Mouse (Mus musculus) embryonic facial prominence, embryonic 11.5 days (tissue): Measurements from ENCODE around the gene Fam219b. TPM values are rescaled to one million over a fixed set of nuclear protein-coding genes. Genes with fewer than 3 reads are reported as not detected.

Source experiments
- ATAC-seq: fragments of 200-750 bp; cut with Nextera tagmentation; replicated peaks from 2 replicates; pipeline ENCODE4 v1.8.0; 2017; ENCODE audit warnings: low read depth; ENCODE audit not compliant: insufficient number of reproducible peaks, low FRiP score, low TSS enrichment
- DNase-seq: peaks from one replicate; pipeline ENCODE4 v3.0.0-alpha.2; 2015; ENCODE audit warnings: low spot score
- H3K27ac ChIP-seq: fragments of 300-500 bp; sonication (generic); replicated peaks from 2 replicates; pipeline ENCODE4 v1.5.1; 2014; ENCODE audit warnings: mild to moderate bottlenecking, low read depth, low read length, control low read depth
- H3K27me3 ChIP-seq: fragments of 300-500 bp; sonication (generic); 2 replicates; pipeline ENCODE4 v1.6.1; 2014; ENCODE audit warnings: mild to moderate bottlenecking, low read length, moderate library complexity, mixed read lengths; ENCODE audit not compliant: control insufficient read depth, insufficient read depth
- H3K36me3 ChIP-seq: fragments of 300-500 bp; sonication (generic); replicated peaks from 2 replicates; pipeline ENCODE4 v1.6.1; 2014; ENCODE audit warnings: low read depth, mild to moderate bottlenecking, low read length, moderate library complexity, mixed read lengths; ENCODE audit not compliant: control insufficient read depth, insufficient read depth
- H3K4me1 ChIP-seq: fragments of 300-500 bp; sonication (generic); 2 replicates; pipeline ENCODE4 v1.6.1; 2014; ENCODE audit warnings: low read length, mixed read lengths; ENCODE audit not compliant: control insufficient read depth, insufficient read depth
- H3K4me2 ChIP-seq: fragments of 300-500 bp; sonication (generic); 2 replicates; pipeline ENCODE4 v1.6.1; 2014; ENCODE audit warnings: low read depth, mild to moderate bottlenecking, control low read depth, low read length, moderate library complexity
- H3K4me3 ChIP-seq: fragments of 300-500 bp; sonication (generic); 2 replicates; pipeline ENCODE4 v1.5.1; 2014; ENCODE audit warnings: low read depth, low read length, control low read depth
- H3K9ac ChIP-seq: fragments of 300-500 bp; sonication (generic); replicated peaks from 2 replicates; pipeline ENCODE4 v1.6.1; 2014; ENCODE audit warnings: mild to moderate bottlenecking, control low read depth, low read length
- H3K9me3 ChIP-seq: fragments of 300-500 bp; sonication (generic); replicated peaks from 2 replicates; pipeline ENCODE4 v1.6.1; 2016; ENCODE audit warnings: mild to moderate bottlenecking, low read length, inconsistent platforms, mixed read lengths; ENCODE audit not compliant: control insufficient read depth
- WGBS: fragments of 180-500 bp; shearing (Covaris S2); extraction: QIAGEN DNeasy Blood & Tissue Kit; methylation state at CpG from one replicate; pipeline ENCODE4 v1.1.7; 2014; 5-methylcytosine and 5-hydroxymethylcytosine counted together
- polyA plus RNA-seq: library from polyadenylated mRNA; unstranded; fragments of >200 nt; fragmentation: Nextera tagmentation; extraction: Ambion mirVana; gene quantifications from 2 replicates; pipeline ENCODE4 v1.2.1, GENCODE M21; 2014

Gene Fam219b
- polyA plus RNA-seq, 1 experiment from 2014 or later: 15.8 TPM

- ATAC-seq (no peak), DNase-seq (no peak)
- H3K9ac ChIP-seq: peak overlapping the region; percentile 94
- no peak overlapping the region for H3K27ac ChIP-seq
- H3K4me3 ChIP-seq: peak overlapping the region; percentile 97
- 27% methylated on average over 16 of the region's 16 CpGs for WGBS
- no peaks in the 10 kb centered on the region for H3K27me3 ChIP-seq
- H3K9me3 ChIP-seq: no peaks in the 10 kb centered on the region
- H3K36me3 ChIP-seq: no peaks in the 10 kb centered on the region
- H3K4me1 ChIP-seq: no peaks in the 10 kb centered on the region
- H3K4me2 ChIP-seq: peak overlapping the region; percentile 27
Measured at GRCm38 (mm10) chr9:57520375-57521055, 16.8 kb upstream of the Fam219b start.

- 0% methylated on average over 81 of the region's 95 CpGs for WGBS
- no peaks in the 10 kb centered on the region for H3K9me3 ChIP-seq
- H3K4me2 ChIP-seq: peak within 1 kb of the TSS; percentile 85
- H3K27ac ChIP-seq: peak within 1 kb of the TSS; percentile 48
- peak within 1 kb of the TSS; percentile 94 for H3K9ac ChIP-seq
- no peaks in the 10 kb centered on the region for H3K36me3 ChIP-seq
- no peaks in the 10 kb centered on the region for H3K27me3 ChIP-seq
- peak; percentile 95 for DNase-seq
- H3K4me1 ChIP-seq: no peaks in the 10 kb centered on the region
- peak within 1 kb of the TSS; percentile 97 for H3K4me3 ChIP-seq
- ATAC-seq: peak; percentile 95
Measured at GRCm38 (mm10) chr9:57521056-57521911, 16.0 kb upstream of the Fam219b start, which contains the start of gene Cox5a. Gene Cox5a, plus strand, starts transcription at chr9:57521274.

GRCm38 (mm10) chr9:57522114-57522860 is 15.0 kb upstream of the Fam219b start:
- Histone ChIP-seq H3K27me3 (no peaks in the 10 kb centered on the region), H3K27ac (no peak overlapping the region), H3K36me3 (no peaks in the 10 kb centered on the region), H3K4me3 (peak overlapping the region; percentile 97), H3K4me2 (peak overlapping the region; percentile 85), H3K9ac (peak overlapping the region; percentile 94), H3K9me3 (no peaks in the 10 kb centered on the region), H3K4me1 (no peaks in the 10 kb centered on the region)
- no peak for ATAC-seq
- no peak for DNase-seq
- 48% methylated on average over 7 of the region's 7 CpGs for WGBS

GRCm38 (mm10) chr9:57522861-57523246 is 14.5 kb upstream of the Fam219b start:
- ATAC-seq: no peak
- no peak for DNase-seq
- Histone ChIP-seq H3K27me3 (no peaks in the 10 kb centered on the region), H3K4me2 (no peak overlapping the region), H3K9ac (no peak overlapping the region), H3K4me1 (no peaks in the 10 kb centered on the region), H3K9me3 (no peaks in the 10 kb centered on the region), H3K4me3 (no peak overlapping the region), H3K36me3 (no peaks in the 10 kb centered on the region), H3K27ac (no peak overlapping the region)
- 79% methylated on average over 4 of the region's 4 CpGs for WGBS

- H3K9ac ChIP-seq: no peak overlapping the region
- H3K9me3 ChIP-seq: no peaks in the 10 kb centered on the region
- 86% methylated on average over 1 of the region's 1 CpGs for WGBS
- DNase-seq: peak; percentile 85
- no peaks in the 10 kb centered on the region for H3K36me3 ChIP-seq
- no peak overlapping the region for H3K4me3 ChIP-seq
- H3K4me2 ChIP-seq: no peak overlapping the region
- no peaks in the 10 kb centered on the region for H3K4me1 ChIP-seq
- no peak for ATAC-seq
- no peak overlapping the region for H3K27ac ChIP-seq
- no peaks in the 10 kb centered on the region for H3K27me3 ChIP-seq
Measured at GRCm38 (mm10) chr9:57523754-57524153, 13.6 kb upstream of the Fam219b start.

GRCm38 (mm10) chr9:57524439-57524838 is 12.9 kb upstream of the Fam219b start:
- H3K36me3 ChIP-seq: no peaks in the 10 kb centered on the region
- H3K4me2 ChIP-seq: no peak overlapping the region
- ATAC-seq (no peak), DNase-seq (no peak)
- no peak overlapping the region for H3K9ac ChIP-seq
- no peaks in the 10 kb centered on the region for H3K4me1 ChIP-seq
- no peak overlapping the region for H3K4me3 ChIP-seq
- no peaks in the 10 kb centered on the region for H3K9me3 ChIP-seq
- no peak overlapping the region for H3K27ac ChIP-seq
- H3K27me3 ChIP-seq: no peaks in the 10 kb centered on the region

GRCm38 (mm10) chr9:57525516-57525915 is 11.8 kb upstream of the Fam219b start:
- DNase-seq (no peak), ATAC-seq (no peak)
- Histone ChIP-seq H3K4me2 (no peak overlapping the region), H3K36me3 (no peaks in the 10 kb centered on the region), H3K4me1 (no peaks in the 10 kb centered on the region), H3K4me3 (no peak overlapping the region), H3K9ac (no peak overlapping the region), H3K27ac (no peak overlapping the region), H3K27me3 (no peaks in the 10 kb centered on the region), H3K9me3 (no peaks in the 10 kb centered on the region)
- 85% methylated on average over 2 of the region's 2 CpGs for WGBS
